Mouse (Mus musculus): ENCODE measurements around the gene Cib1. TPM values are rescaled to one million over a fixed set of nuclear protein-coding genes. Genes with fewer than 3 reads are reported as not detected.

Cib1 gene
- total RNA-seq, 2 experiments from 2014 or later, result 10.7 to 12.5 TPM

- DNase-seq, result no peak
Observed at GRCm38 (mm10) chr7:80200963-80201539, 31.6 kb downstream of the Cib1 start.

GRCm38 (mm10) chr7:80200588-80200945 is 32.0 kb downstream of the Cib1 start:
- no peak for DNase-seq

- DNase-seq, result no peak
Observed at GRCm38 (mm10) chr7:80199851-80200587, 32.6 kb downstream of the Cib1 start.

- DNase-seq, result no peak
Observed at GRCm38 (mm10) chr7:80199286-80199685, 33.3 kb downstream of the Cib1 start.

- no peak for DNase-seq
Observed at GRCm38 (mm10) chr7:80198863-80199262, 33.8 kb downstream of the Cib1 start.

- peak; percentile 71 for DNase-seq
Observed at GRCm38 (mm10) chr7:80197941-80198778, 34.5 kb downstream of the Cib1 start.

GRCm38 (mm10) chr7:80197371-80197770 is 35.2 kb downstream of the Cib1 start:
- DNase-seq, result no peak

GRCm38 (mm10) chr7:80195576-80196263 is 36.9 kb downstream of the Cib1 start:
- DNase-seq, result no peak

GRCm38 (mm10) chr7:80195146-80195545 is 37.5 kb downstream of the Cib1 start:
- DNase-seq, result no peak

GRCm38 (mm10) chr7:80193941-80194739 is 38.5 kb downstream of the Cib1 start:
- no peak for DNase-seq

GRCm38 (mm10) chr7:80192226-80193061 is 40.2 kb downstream of the Cib1 start:
- peak; percentile 57 for DNase-seq

GRCm38 (mm10) chr7:80191455-80191854 is 41.2 kb downstream of the Cib1 start:
- no peak for DNase-seq

- no peak for DNase-seq
Observed at GRCm38 (mm10) chr7:80189147-80189933, 43.3 kb downstream of the Cib1 start.

- no peak for DNase-seq
Observed at GRCm38 (mm10) chr7:80188579-80189125, 44.0 kb downstream of the Cib1 start.

- DNase-seq, result no peak
Observed at GRCm38 (mm10) chr7:80187501-80187900, 45.1 kb downstream of the Cib1 start.

GRCm38 (mm10) chr7:80186531-80187296 is 45.9 kb downstream of the Cib1 start, which contains the start of gene Sema4b:
Gene Sema4b, plus strand, starts transcription at chr7:80186841.
- DNase-seq, result peak; percentile 84

- no peak for DNase-seq
Observed at GRCm38 (mm10) chr7:80186021-80186420, 46.6 kb downstream of the Cib1 start.

- DNase-seq, result no peak
Observed at GRCm38 (mm10) chr7:80184968-80185367, 47.6 kb downstream of the Cib1 start.

- DNase-seq, result no peak
Observed at GRCm38 (mm10) chr7:80184551-80184950, 48.1 kb downstream of the Cib1 start.
